Mouse (Mus musculus) heart, adult 2 months (tissue): ENCODE measurements around the gene Cmtm2b.

Experiments
- CTCF ChIP-seq: fragments of 200-600 bp; IDR thresholded peaks from 2 replicates; pipeline ENCODE4 v1.8.1; 2022; ENCODE audit warnings: antibody characterized with exemption, mild to moderate bottlenecking, moderate library complexity
- POLR2A ChIP-seq: fragments of 200-500 bp; IDR thresholded peaks from 2 replicates; pipeline ENCODE4 v1.6.1; 2011; ENCODE audit warnings: mild to moderate bottlenecking, low read depth, low read length, control low read depth; ENCODE audit not compliant: insufficient read depth

GRCm38 (mm10) chr8:104379301-104379836 lies 57.3 kb downstream of the Cmtm2b start:
- TF ChIP-seq POLR2A, result no peak
- no peak for TF ChIP-seq CTCF
